Mouse (Mus musculus): ENCODE data around the gene Nabp2. TPM values are rescaled to one million over a fixed set of nuclear protein-coding genes. Genes with fewer than 3 reads are reported as not detected.

Nabp2 gene
- total and polyA plus RNA-seq, 2 experiments = 12.9 to 22.3 TPM

- no peak for TF ChIP-seq CTCF (IDR thresholded peaks at IDR 0.05; ENCODE audit: low read depth, low read length)
- no peak for TF ChIP-seq POLR2A (IDR thresholded peaks at IDR 0.05; ENCODE audit: extremely low read depth, insufficient read depth, low read length)
- Histone ChIP-seq H3K36me3 (ENCODE audit: control insufficient read depth, insufficient read depth, low read length) (peaks cover 6% of the 10 kb centered on the region; the same call in 1 of the 2 replicates), H3K79me2 (ENCODE audit: control insufficient read depth, insufficient read depth, low read length) (peaks cover 7% of the 10 kb centered on the region; the same call in 1 of the 2 replicates), H3K4me1 (ENCODE audit: control insufficient read depth, insufficient read depth, low read length) (peaks cover 15% of the 10 kb centered on the region), H3K9ac (ENCODE audit: low read depth, low read length) (peak overlapping the region; percentile 86), H3K27me3 (ENCODE audit: control insufficient read depth, insufficient read depth, low read length) (no peaks in the 10 kb centered on the region), H3K27ac (replicated peaks; ENCODE audit: insufficient read depth, low read depth, low read length) (peak overlapping the region; percentile 36; the same call in 1 of the 2 replicates), H3K4me3 (ENCODE audit: insufficient read depth, low read depth, low read length) (peak overlapping the region; percentile 87)
- DNase-seq (ENCODE audit: extremely low read depth, low read depth, low spot score) = no peak
- 10% methylated on average over 14 of the region's 14 CpGs for whole genome bisulfite sequencing
Observed at GRCm38 (mm10) chr10:128412055-128412381, 726 bp upstream of the Nabp2 start.

GRCm38 (mm10) chr10:128410560-128410845, 789 bp downstream of the Nabp2 start:
- peak overlapping the region; percentile 1; the same call in 1 of the 2 replicates for H3K4me3 ChIP-seq (ENCODE audit: insufficient read depth, low read depth, low read length)
- peaks cover 3% of the 10 kb centered on the region; the same call in 1 of the 2 replicates for H3K36me3 ChIP-seq (ENCODE audit: control insufficient read depth, insufficient read depth, low read length)
- H3K27me3 ChIP-seq (ENCODE audit: control insufficient read depth, insufficient read depth, low read length) = no peaks in the 10 kb centered on the region
- peak; percentile 43 for DNase-seq (ENCODE audit: extremely low read depth, low read depth, low spot score)
- H3K79me2 ChIP-seq (ENCODE audit: control insufficient read depth, insufficient read depth, low read length) = peaks cover 7% of the 10 kb centered on the region; the same call in 1 of the 2 replicates
- WGBS = 25% methylated on average over 4 of the region's 4 CpGs
- H3K9ac ChIP-seq (ENCODE audit: low read depth, low read length) = peak overlapping the region; percentile 43
- H3K4me1 ChIP-seq (ENCODE audit: control insufficient read depth, insufficient read depth, low read length) = peaks cover 15% of the 10 kb centered on the region
- no peak for TF ChIP-seq POLR2A (IDR thresholded peaks at IDR 0.05; ENCODE audit: extremely low read depth, insufficient read depth, low read length)
- no peak for TF ChIP-seq CTCF (IDR thresholded peaks at IDR 0.05; ENCODE audit: low read depth, low read length)
- peak overlapping the region; percentile 66 for H3K27ac ChIP-seq (replicated peaks; ENCODE audit: insufficient read depth, low read depth, low read length)

GRCm38 (mm10) chr10:128409692-128410559, 1.4 kb downstream of the Nabp2 start:
- 5% methylated on average over 36 of the region's 36 CpGs for WGBS
- Histone ChIP-seq H3K9ac (ENCODE audit: low read depth, low read length) (peak overlapping the region; percentile 81), H3K79me2 (ENCODE audit: control insufficient read depth, insufficient read depth, low read length) (peaks cover 7% of the 10 kb centered on the region; the same call in 1 of the 2 replicates), H3K27ac (replicated peaks; ENCODE audit: insufficient read depth, low read depth, low read length) (peak overlapping the region; percentile 66), H3K4me3 (ENCODE audit: insufficient read depth, low read depth, low read length) (peak overlapping the region; percentile 84), H3K4me1 (ENCODE audit: control insufficient read depth, insufficient read depth, low read length) (peaks cover 15% of the 10 kb centered on the region), H3K27me3 (ENCODE audit: control insufficient read depth, insufficient read depth, low read length) (no peaks in the 10 kb centered on the region), H3K36me3 (ENCODE audit: control insufficient read depth, insufficient read depth, low read length) (no peaks in the 10 kb centered on the region; the same call in 1 of the 2 replicates)
- TF ChIP-seq CTCF (IDR thresholded peaks at IDR 0.05; ENCODE audit: low read depth, low read length) = peak; percentile 79
- TF ChIP-seq POLR2A (IDR thresholded peaks at IDR 0.05; ENCODE audit: extremely low read depth, insufficient read depth, low read length) = peak; percentile 66; the same call in 1 of the 2 replicates
- DNase-seq (ENCODE audit: extremely low read depth, low read depth, low spot score) = peak; percentile 96

GRCm38 (mm10) chr10:128408591-128409535, 2.4 kb downstream of the Nabp2 start:
- Histone ChIP-seq H3K4me1 (ENCODE audit: control insufficient read depth, insufficient read depth, low read length) (peaks cover 15% of the 10 kb centered on the region), H3K79me2 (ENCODE audit: control insufficient read depth, insufficient read depth, low read length) (peaks cover 7% of the 10 kb centered on the region; the same call in 1 of the 2 replicates), H3K27me3 (ENCODE audit: control insufficient read depth, insufficient read depth, low read length) (no peaks in the 10 kb centered on the region), H3K4me3 (ENCODE audit: insufficient read depth, low read depth, low read length) (peak overlapping the region; percentile 84), H3K9ac (ENCODE audit: low read depth, low read length) (peak overlapping the region; percentile 81), H3K36me3 (ENCODE audit: control insufficient read depth, insufficient read depth, low read length) (no peaks in the 10 kb centered on the region; the same call in 1 of the 2 replicates), H3K27ac (replicated peaks; ENCODE audit: insufficient read depth, low read depth, low read length) (peak overlapping the region; percentile 17)
- DNase-seq (ENCODE audit: extremely low read depth, low read depth, low spot score) = no peak
- 19% methylated on average over 35 of the region's 35 CpGs for WGBS
- TF ChIP-seq CTCF (IDR thresholded peaks at IDR 0.05; ENCODE audit: low read depth, low read length) (no peak), POLR2A (IDR thresholded peaks at IDR 0.05; ENCODE audit: extremely low read depth, insufficient read depth, low read length) (no peak)

GRCm38 (mm10) chr10:128403931-128404330, 7.4 kb downstream of the Nabp2 start:
- no peaks in the 10 kb centered on the region; the same call in 1 of the 2 replicates for H3K36me3 ChIP-seq (ENCODE audit: control insufficient read depth, insufficient read depth, low read length)
- no peak overlapping the region for H3K9ac ChIP-seq (ENCODE audit: low read depth, low read length)
- H3K4me3 ChIP-seq (ENCODE audit: insufficient read depth, low read depth, low read length) = no peak overlapping the region
- WGBS = 60% methylated on average over 7 of the region's 7 CpGs
- DNase-seq (ENCODE audit: extremely low read depth, low read depth, low spot score) = no peak
- no peak overlapping the region for H3K27ac ChIP-seq (replicated peaks; ENCODE audit: insufficient read depth, low read depth, low read length)
- no peaks in the 10 kb centered on the region for H3K27me3 ChIP-seq (ENCODE audit: control insufficient read depth, insufficient read depth, low read length)
- no peaks in the 10 kb centered on the region for H3K79me2 ChIP-seq (ENCODE audit: control insufficient read depth, insufficient read depth, low read length)
- TF ChIP-seq CTCF (IDR thresholded peaks at IDR 0.05; ENCODE audit: low read depth, low read length) = no peak
- H3K4me1 ChIP-seq (ENCODE audit: control insufficient read depth, insufficient read depth, low read length) = peaks cover 5% of the 10 kb centered on the region

All from liver, adult 2 months (tissue).